Comparison of ENCODE assay signal across 9 mouse cellular contexts in genomic region chr2:93823519-93823918, GRCm38 (mm10). TPM values are rescaled to one million over a fixed set of nuclear protein-coding genes. Genes with fewer than 3 reads are reported as not detected.
A peak's percentile ranks its signal among the peaks of the same experiment; 100 is the strongest.
DNase-seq lines count a peak whose midpoint lies in the region; ATAC-seq and TF ChIP-seq lines count a peak whose summit lies in the region.
"Had no signal": no experiment of that assay in that cellular context is flagged by ENCODE, and none has a peak within 500 bp of the region (broad histone marks: within the 10 kb centered on the region; RNA-seq: fewer than 3 reads in every experiment).

No protein-coding gene starts in this region.

- H3K9ac ChIP-seq in ES-Bruce4 (ENCODE audit: low read depth, poor library complexity, severe bottlenecking), result no peak overlapping the region
- no peak overlapping the region for H3K9ac ChIP-seq in forebrain, embryonic 14.5 days (ENCODE audit: low read length)
- H3K9ac ChIP-seq in liver, embryonic 13.5 days, result no peak overlapping the region

- no peak for TF ChIP-seq EP300 in ES-Bruce4 (IDR thresholded peaks at IDR 0.05; ENCODE audit: insufficient read depth, low read depth, low read length)

- peak; percentile 19; the same call in 1 of the 2 replicates for ATAC-seq in forebrain, embryonic 14.5 days
- ATAC-seq in liver, embryonic 13.5 days (ENCODE audit: low read depth), result 0 out of 2 replicates have a peak, but pooled peaks have one; percentile 11

- no peak overlapping the region for H3K4me3 ChIP-seq in ES-Bruce4 (ENCODE audit: low read depth, low read length)
- no peak overlapping the region for H3K4me3 ChIP-seq in forebrain, embryonic 14.5 days (ENCODE audit: low read depth, low read length)
- H3K4me3 ChIP-seq in liver, embryonic 13.5 days (replicated peaks), result no peak overlapping the region

- no peaks in the 10 kb centered on the region for H3K27me3 ChIP-seq in ES-Bruce4 (ENCODE audit: control insufficient read depth, insufficient read depth, low read length, poor library complexity, severe bottlenecking)
- no peaks in the 10 kb centered on the region for H3K27me3 ChIP-seq in forebrain, embryonic 14.5 days (replicated peaks; ENCODE audit: control insufficient read depth, insufficient read depth, low read length)
- H3K27me3 ChIP-seq in liver, embryonic 13.5 days, result no peaks in the 10 kb centered on the region

- H3K4me2 ChIP-seq in forebrain, embryonic 14.5 days (ENCODE audit: low read length), result no peak overlapping the region
- no peak overlapping the region for H3K4me2 ChIP-seq in liver, embryonic 13.5 days

- WGBS in forebrain, embryonic 14.5 days, result 18% methylated on average over 8 of the region's 8 CpGs
- 13% methylated on average over 8 of the region's 8 CpGs for WGBS in liver, embryonic 13.5 days (ENCODE audit: insufficient replicate concordance)

- H3K27ac ChIP-seq in ES-Bruce4 (ENCODE audit: insufficient read depth, low read length), result no peak overlapping the region
- H3K27ac ChIP-seq in forebrain, embryonic 14.5 days (ENCODE audit: low read depth, low read length), result no peak overlapping the region
- H3K27ac ChIP-seq in liver, embryonic 13.5 days, result no peak overlapping the region

- H3K9me3 ChIP-seq in ES-Bruce4 (replicated peaks; ENCODE audit: control insufficient read depth, insufficient read depth, low read length, poor library complexity, severe bottlenecking), result peaks cover 7% of the 10 kb centered on the region; the same call in 1 of the 2 replicates
- H3K9me3 ChIP-seq in forebrain, embryonic 14.5 days (replicated peaks; ENCODE audit: control insufficient read depth, low read length), result no peaks in the 10 kb centered on the region
- H3K9me3 ChIP-seq in liver, embryonic 13.5 days (replicated peaks), result no peaks in the 10 kb centered on the region

- DNase-seq in 3T3-L1 (ENCODE audit: low read depth, low spot score), result peak; percentile 98
- DNase-seq in c-Kit-positive CD71-positive TER-119-positive erythroid progenitor cells, embryonic 14.5 days (ENCODE audit: low spot score), result peak; percentile 90
- peak; percentile 97 for DNase-seq in forebrain, embryonic 14.5 days (ENCODE audit: low spot score)
- DNase-seq in kidney, adult 8-10 months, result peak; percentile 75 to 76
- DNase-seq in liver, embryonic 13.5 days, result peak; percentile 71
- peak; percentile 61 for DNase-seq in ovary, postnatal 14 days (ENCODE audit: low spot score)
- peak; percentile 73 for DNase-seq in thymus, postnatal 4 days

- no peaks in the 10 kb centered on the region for H3K36me3 ChIP-seq in ES-Bruce4 (ENCODE audit: control insufficient read depth, insufficient read depth, low read length, poor library complexity, severe bottlenecking)
- H3K36me3 ChIP-seq in forebrain, embryonic 14.5 days (ENCODE audit: control insufficient read depth, insufficient read depth, low read length), result 0 out of 2 replicates have a peak, but pooled peaks cover 4% of the 10 kb centered on the region
- peaks cover 3% of the 10 kb centered on the region; the same call in 1 of the 2 replicates for H3K36me3 ChIP-seq in liver, embryonic 13.5 days

- no peak for TF ChIP-seq POLR2A in ES-Bruce4 (IDR thresholded peaks at IDR 0.05; ENCODE audit: insufficient read depth, low read length)

- H3K4me1 ChIP-seq in ES-Bruce4 (ENCODE audit: control insufficient read depth, insufficient read depth, low read length), result no peaks in the 10 kb centered on the region
- peaks cover 7% of the 10 kb centered on the region for H3K4me1 ChIP-seq in forebrain, embryonic 14.5 days (ENCODE audit: control insufficient read depth, insufficient read depth, low read length)
- H3K4me1 ChIP-seq in liver, embryonic 13.5 days (replicated peaks), result peaks cover 22% of the 10 kb centered on the region

- peak; percentile 57 for TF ChIP-seq CTCF in ES-Bruce4 (IDR thresholded peaks at IDR 0.05; ENCODE audit: low read depth, low read length)

RNA-seq across cellular contexts. Expression of gene Ext2, which starts 1.2 kb away (rescaled TPM):
- 32.8 and 36.6 TPM in 2 replicates for polyA plus RNA-seq in ES-Bruce4 (2011; ENCODE audit: insufficient read depth, insufficient read length, low read depth, missing spikeins)
- 53.1 and 61.9 TPM in 2 replicates for polyA plus RNA-seq in forebrain, embryonic 14.5 days (2014; fragmentation: Nextera tagmentation; extraction: Ambion mirVana)
- polyA plus RNA-seq in liver, embryonic 13.5 days (2015; fragmentation: Nextera tagmentation; extraction: Ambion mirVana), result 29.6 and 35.0 TPM in 2 replicates

RNA-seq across cellular contexts. Expression of gene Accs, which starts 26.2 kb away (rescaled TPM):
- 3.5 and 4.8 TPM in 2 replicates for polyA plus RNA-seq in ES-Bruce4 (2011; ENCODE audit: insufficient read depth, insufficient read length, low read depth, missing spikeins)
- polyA plus RNA-seq in forebrain, embryonic 14.5 days (2014; fragmentation: Nextera tagmentation; extraction: Ambion mirVana), result 5.0 and 8.0 TPM in 2 replicates
- 0.97 and 1.6 TPM in 2 replicates for polyA plus RNA-seq in liver, embryonic 13.5 days (2015; fragmentation: Nextera tagmentation; extraction: Ambion mirVana)

RNA-seq across cellular contexts. Expression of gene Accsl, which starts 45.4 kb away (rescaled TPM):
- 1.3 TPM in 1 of 2 replicates, not detected in the other for polyA plus RNA-seq in ES-Bruce4 (2011; ENCODE audit: insufficient read depth, insufficient read length, low read depth, missing spikeins)
- 0.71 and 1.2 TPM in 2 replicates for polyA plus RNA-seq in forebrain, embryonic 14.5 days (2014; fragmentation: Nextera tagmentation; extraction: Ambion mirVana)
- polyA plus RNA-seq in liver, embryonic 13.5 days (2015; fragmentation: Nextera tagmentation; extraction: Ambion mirVana), result 0.21 TPM in 1 of 2 replicates, not detected in the other
- polyA plus RNA-seq: heart, embryonic 16.5 days had no signal
